Mouse (Mus musculus) Patski (cell line): ENCODE measurements at regions not wholly inside any gene's neighbourhood (a gene's known extent, or its start where the extent isn't known, plus 50 kb on each side); places are given as distances from the start of the nearest gene placed in this dataset.
A peak's percentile ranks its signal among the peaks of the same experiment; 100 is the strongest.
"Not testable (repeated sequence)": the region's sequence is repeated elsewhere in the genome, so short reads cannot be mapped to it uniquely, and the experiment has no call there.

Experiments
- ATAC-seq: fragments of 100-300 bp; one replicate; pipeline ENCODE4 v1.8.0; 2021
- CTCF ChIA-PET: fragments of 350-600 bp; sonication (Branson Sonifier 250); formaldehyde crosslinking; loops from one replicate; lab custom pipeline; 2022; ENCODE audit warnings: inconsistent platforms; lab: Charles Lee
- POLR2A ChIA-PET: fragments of 350-600 bp; sonication (Branson Sonifier 250); formaldehyde crosslinking; loops from one replicate; lab custom pipeline; 2022; ENCODE audit warnings: antibody characterized with exemption, inconsistent platforms; lab: Charles Lee
- DNase-seq: peaks from one replicate; pipeline ENCODE4 v3.0.0-alpha.2; 2011; ENCODE audit warnings: low read depth, low spot score
- H3K27me3 ChIP-seq: fragments of 371-371 bp; one replicate; pipeline ENCODE4 v1.5.1; 2021
- CTCF ChIP-seq: fragments of 100-300 bp; IDR thresholded peaks from one replicate; pipeline ENCODE4 v1.5.1; 2021
- in situ Hi-C: fragments of 300-500 bp; cut with MboI; formaldehyde crosslinking; loops from 3 replicates; pipeline ENCODE4 v1.11.1; 2018; ENCODE audit warnings: low pct_unique_long_range_greater_than_20kb, mixed read lengths

DNA sequence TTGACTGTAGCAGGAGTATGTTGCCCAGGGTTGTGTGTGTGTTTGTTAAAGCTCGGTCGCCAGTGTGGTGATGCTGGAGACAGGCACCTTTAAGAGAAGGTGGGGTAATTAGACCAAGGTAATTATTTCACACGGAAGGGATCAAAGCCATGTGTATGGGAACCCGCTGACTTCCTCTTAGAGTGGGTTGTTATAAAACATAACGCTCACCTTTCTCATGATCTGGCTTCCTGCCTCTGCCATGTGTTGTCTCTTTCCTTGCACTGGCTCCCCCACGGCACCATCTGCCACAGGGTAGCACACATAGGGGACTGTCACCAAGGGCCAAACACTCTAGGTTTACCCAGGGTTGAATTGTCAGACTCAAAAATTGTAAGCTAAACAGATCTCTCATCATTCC is 78.5 kb downstream of the Gm5426 start:
- CTCF ChIA-PET, result interaction anchor here (1.0 kb wide), 1 partner anchor 1098 kb away, joined by 5 read pairs; no protein-coding TSS in a partner anchor
- in situ Hi-C loops, result loop anchor here (5.0 to 10.0 kb wide), 5 partner anchors 83 to 1097 kb away; no protein-coding TSS in a partner anchor
- TF ChIP-seq CTCF, result no peak
- DNase-seq (no peak), ATAC-seq (no peak)
- H3K27me3 ChIP-seq, result no peaks in the 10 kb centered on the region
- POLR2A ChIA-PET, result interaction anchor here (0.5 kb wide), 1 partner anchor 944 kb away, joined by 3 read pairs; no protein-coding TSS in a partner anchor

DNA sequence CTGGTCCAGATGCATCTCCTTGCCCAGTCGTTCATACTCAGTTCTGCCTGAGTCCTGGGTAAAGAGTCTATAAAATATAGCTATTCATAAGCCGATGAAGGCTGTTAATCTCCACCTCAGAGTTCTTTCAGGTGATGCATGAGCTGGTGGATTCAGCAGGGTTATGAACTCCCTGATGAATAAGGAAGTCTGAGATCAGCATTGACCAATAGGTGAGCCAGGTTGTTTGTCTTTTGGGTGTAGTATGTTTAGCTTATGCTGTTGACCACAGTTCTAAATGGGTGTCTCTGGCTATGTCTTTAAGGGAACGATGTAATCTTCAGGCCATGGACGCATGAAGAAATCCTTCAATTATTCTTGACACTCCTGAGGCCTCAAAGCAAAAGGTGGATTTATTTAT is 84.3 kb downstream of the Gm5426 start:
- no peaks in the 10 kb centered on the region for H3K27me3 ChIP-seq

DNA sequence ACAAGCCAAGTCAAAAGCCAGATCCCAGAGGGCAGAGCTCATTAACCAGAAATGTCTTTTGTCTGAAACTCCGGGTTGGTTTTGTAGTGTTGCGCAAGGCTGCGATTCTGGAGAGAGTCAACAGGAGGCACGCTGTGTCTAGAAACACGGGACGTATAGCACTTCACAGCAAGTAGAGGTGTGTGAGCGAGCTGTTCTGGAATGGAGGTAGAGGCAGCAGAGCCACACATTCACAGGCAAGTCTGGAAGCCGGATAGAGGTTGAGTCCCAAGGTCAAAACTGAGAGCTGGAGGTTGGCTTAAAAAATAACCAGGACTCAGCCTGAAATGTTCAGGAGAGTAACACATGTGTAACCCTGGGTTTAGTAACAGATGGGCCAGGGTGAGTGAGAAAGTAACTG is 94.0 kb downstream of the Gm5426 start:
- no peak for TF ChIP-seq CTCF
- no peak for ATAC-seq
- no peak for DNase-seq
- POLR2A ChIA-PET, result interaction anchor here (0.9 kb wide), 1 partner anchor 394 kb away, joined by 3 read pairs; no protein-coding TSS in a partner anchor
- CTCF ChIA-PET, result interaction anchor here (1.4 kb wide), 1 partner anchor 9 kb away, joined by 3 read pairs; no protein-coding TSS in a partner anchor
- in situ Hi-C loops, result no loop called here
- no peaks in the 10 kb centered on the region for H3K27me3 ChIP-seq

More for the DNA sequence above, 84.3 kb downstream of the Gm5426 start:
- DNase-seq (no peak), ATAC-seq (no peak)
- ChIA-PET POLR2A (interaction anchor here (1.0 kb wide), 1 partner anchor 18 kb away, joined by 3 read pairs; no protein-coding TSS in a partner anchor), CTCF (interaction anchor here (0.7 to 1.6 kb wide), 2 partner anchors 10 to 1092 kb away, joined by 3 to 5 read pairs; no protein-coding TSS in a partner anchor)
- TF ChIP-seq CTCF, result no peak
- in situ Hi-C loops, result no loop called here

DNA sequence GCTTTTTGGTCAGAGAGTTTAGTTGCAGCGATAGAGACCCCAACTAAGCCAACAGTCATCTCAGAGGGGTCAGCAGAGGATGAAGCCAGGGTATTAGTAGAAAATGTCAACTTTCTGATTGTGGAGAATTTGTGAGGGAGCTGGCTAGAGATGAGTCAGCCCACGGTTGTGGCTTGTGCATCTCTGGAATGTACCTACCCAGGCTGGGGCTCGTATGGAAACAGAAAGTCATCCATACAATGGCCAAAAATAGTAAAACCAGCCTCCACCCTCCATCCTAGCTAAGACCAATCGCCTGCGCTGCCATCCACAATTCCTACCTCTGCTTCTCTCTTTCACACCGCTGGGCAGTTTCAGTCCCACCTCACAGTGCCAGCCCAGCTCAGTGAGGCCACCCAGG is 94.9 kb downstream of the Gm5426 start:
- CTCF ChIA-PET, result interaction anchor here (0.8 to 1.4 kb wide), 2 partner anchors 10 kb away, joined by 3 read pairs; no protein-coding TSS in a partner anchor
- in situ Hi-C loops, result no loop called here
- DNase-seq, result peak; percentile 49
- TF ChIP-seq CTCF, result no peak
- H3K27me3 ChIP-seq, result no peaks in the 10 kb centered on the region
- ATAC-seq, result peak; percentile 96
- POLR2A ChIA-PET, result interaction anchor here (1.1 kb wide), 1 partner anchor 521 kb away, joined by 3 read pairs; no protein-coding TSS in a partner anchor

DNA sequence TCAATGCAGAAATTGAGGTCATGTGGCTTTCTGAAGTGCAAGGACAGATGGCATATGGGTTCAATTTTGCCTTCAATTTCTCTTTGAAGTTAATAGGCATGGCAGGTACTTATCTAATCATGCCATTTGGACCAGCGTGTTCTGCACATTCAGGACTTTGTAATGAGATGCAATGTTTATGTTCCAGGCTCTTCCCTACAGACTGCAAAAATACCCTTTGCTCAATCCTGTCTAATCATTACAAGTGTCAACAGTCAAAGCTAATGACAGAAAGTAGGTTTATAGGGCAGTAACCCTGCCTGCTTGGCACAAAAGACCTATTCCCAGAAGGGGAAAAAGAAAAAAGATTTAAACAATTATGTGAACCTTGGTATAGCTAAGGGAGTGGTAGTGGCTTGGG is 96.5 kb downstream of the Gm5426 start:
- ChIA-PET POLR2A (no interaction called here), CTCF (interaction anchor here (1.6 kb wide), 1 partner anchor 1080 kb away, joined by 3 read pairs; no protein-coding TSS in a partner anchor)
- H3K27me3 ChIP-seq, result no peaks in the 10 kb centered on the region
- DNase-seq (no peak), ATAC-seq (no peak)
- TF ChIP-seq CTCF, result no peak
- in situ Hi-C loops, result no loop called here

DNA sequence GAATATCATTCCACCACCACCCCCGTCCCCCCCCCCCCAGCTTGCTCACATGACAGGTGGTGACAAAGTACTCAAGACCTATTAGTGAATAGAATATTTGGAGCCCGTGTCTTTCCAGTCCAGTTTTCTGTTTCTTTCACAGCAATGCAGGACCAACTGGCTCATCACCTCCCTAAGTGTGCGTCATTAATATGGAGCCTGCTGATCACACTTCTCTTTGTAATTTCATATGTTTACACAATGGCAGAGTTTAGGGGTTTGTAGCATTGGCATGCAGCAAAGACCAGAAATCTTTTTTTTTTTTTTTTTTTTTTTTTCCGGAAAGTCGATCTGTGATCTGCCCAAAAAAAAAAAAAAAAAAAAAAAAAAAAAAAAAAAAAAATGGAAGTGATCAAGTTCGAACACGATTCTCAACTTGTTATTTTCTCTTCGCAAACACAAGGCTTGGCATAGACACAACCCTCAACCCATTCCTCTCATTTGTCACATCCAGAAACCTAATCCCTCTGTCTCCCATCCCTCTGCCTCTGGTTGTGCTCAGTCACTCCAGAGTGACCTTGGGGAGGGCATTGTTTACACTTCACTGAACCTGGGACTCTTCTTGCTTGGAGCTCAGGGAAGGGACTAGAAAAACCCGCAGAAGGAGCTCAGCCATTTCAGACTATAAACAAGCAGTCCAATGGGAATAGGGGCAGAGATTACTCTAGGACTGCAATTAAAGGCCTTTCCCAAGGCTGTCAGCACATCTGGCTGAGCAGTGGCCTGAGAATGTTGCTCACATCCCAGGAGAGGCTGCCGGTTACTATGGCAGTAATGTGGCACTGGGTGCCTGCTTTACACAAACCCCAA is 98.4 kb downstream of the Gm5426 start:
- ChIA-PET POLR2A (interaction anchor here (0.6 kb wide), 1 partner anchor 59 kb away, joined by 3 read pairs; no protein-coding TSS in a partner anchor), CTCF (interaction anchor here (0.8 to 1.6 kb wide), 2 partner anchors 54 to 1078 kb away, joined by 3 to 4 read pairs; no protein-coding TSS in a partner anchor)
- TF ChIP-seq CTCF, result no peak
- ATAC-seq (no peak), DNase-seq (peak; percentile 57)
- in situ Hi-C loops, result no loop called here
- no peaks in the 10 kb centered on the region for H3K27me3 ChIP-seq

DNA sequence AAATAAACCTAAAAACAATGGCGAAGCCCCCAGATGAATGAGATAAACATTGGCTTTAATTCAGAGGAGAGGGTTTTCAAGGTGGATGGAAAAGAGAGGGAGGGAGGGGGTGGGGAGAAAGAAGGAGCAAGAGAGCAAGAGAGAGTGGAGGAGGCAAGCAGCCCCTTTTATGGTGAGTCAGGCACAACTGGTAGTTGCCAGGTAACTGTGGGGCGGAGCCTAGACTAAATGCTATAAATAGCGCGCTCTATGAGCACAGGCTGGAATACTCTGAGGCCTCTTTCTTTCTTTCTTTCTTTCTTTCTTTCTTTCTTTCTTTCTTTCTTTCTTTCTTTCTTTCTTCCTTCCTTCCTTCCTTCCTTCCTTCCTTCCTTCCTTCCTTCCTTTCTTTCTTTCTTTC is 99.6 kb downstream of the Gm5426 start:
- H3K27me3 ChIP-seq, in situ Hi-C loops, CTCF ChIA-PET, POLR2A ChIA-PET, DNase-seq, ATAC-seq: not testable (repeated sequence)

DNA sequence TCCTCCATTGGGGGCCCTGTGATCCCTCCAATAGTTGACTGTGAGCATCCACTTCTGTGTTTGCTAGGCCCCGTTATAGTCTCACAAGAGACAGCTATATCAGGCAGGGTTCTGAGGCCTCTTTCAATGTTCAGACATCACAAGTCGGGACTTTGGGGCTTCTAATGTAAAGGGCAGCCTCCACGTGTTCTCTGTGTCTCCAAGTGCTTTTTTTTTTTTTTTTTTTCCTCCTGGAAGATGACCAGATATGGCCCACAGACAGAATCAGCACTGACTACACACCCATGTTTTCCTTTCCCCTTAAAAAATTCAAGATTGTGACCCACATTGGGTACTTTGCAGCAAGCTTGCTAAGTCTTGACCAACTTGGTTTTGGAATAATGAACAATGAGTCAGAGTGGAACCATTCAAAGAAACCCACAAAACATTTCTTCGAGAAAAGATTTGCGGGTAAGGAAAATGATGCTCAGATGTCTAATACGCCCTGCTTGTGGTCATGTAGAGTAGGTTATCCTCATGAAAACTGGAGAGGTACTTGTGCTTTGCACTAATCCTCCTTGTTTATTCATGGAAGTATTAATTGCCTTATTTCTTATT is 100.5 kb downstream of the Gm5426 start:
- DNase-seq (no peak), ATAC-seq (no peak)
- in situ Hi-C loops, result no loop called here
- TF ChIP-seq CTCF, result no peak
- no peaks in the 10 kb centered on the region for H3K27me3 ChIP-seq
- POLR2A ChIA-PET, result interaction anchor here (0.7 kb wide), 1 partner anchor 369 kb away, joined by 5 read pairs; no protein-coding TSS in a partner anchor
- CTCF ChIA-PET, result no interaction called here

DNA sequence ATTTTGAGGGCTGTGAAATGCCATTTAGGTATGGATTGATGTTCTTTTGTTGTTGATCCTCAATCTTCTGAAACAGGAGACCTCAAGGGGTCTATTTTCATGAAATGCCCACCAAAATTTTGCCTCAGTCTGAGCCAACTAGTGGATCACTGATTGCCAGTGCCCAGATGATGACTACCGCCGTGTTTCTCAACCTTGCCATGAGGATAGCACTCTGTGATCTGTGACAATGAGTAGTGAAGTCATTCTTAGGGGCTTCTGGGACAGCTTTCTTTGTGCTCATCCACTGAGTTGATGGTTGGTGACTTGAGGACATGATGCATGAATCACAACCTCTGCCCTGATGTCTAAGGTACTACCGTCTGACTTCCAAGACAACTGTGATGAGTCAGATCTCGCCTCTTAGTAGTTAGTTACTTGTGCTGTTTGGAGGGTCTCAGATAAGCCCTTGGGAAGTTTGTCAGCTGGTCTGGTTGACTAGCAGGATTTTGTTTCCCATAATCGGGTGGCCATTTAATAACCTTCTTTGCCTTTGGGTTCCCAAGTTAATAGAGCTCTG is 101.2 kb downstream of the Gm5426 start:
- no peaks in the 10 kb centered on the region for H3K27me3 ChIP-seq
- DNase-seq (no peak), ATAC-seq (no peak)
- POLR2A ChIA-PET, result interaction anchor here (0.6 to 1.0 kb wide), 2 partner anchors 17 to 20 kb away, joined by 3 read pairs; no protein-coding TSS in a partner anchor
- CTCF ChIA-PET, result interaction anchor here (1.5 kb wide), 1 partner anchor 1075 kb away, joined by 3 read pairs; no protein-coding TSS in a partner anchor
- in situ Hi-C loops, result no loop called here
- TF ChIP-seq CTCF, result no peak

DNA sequence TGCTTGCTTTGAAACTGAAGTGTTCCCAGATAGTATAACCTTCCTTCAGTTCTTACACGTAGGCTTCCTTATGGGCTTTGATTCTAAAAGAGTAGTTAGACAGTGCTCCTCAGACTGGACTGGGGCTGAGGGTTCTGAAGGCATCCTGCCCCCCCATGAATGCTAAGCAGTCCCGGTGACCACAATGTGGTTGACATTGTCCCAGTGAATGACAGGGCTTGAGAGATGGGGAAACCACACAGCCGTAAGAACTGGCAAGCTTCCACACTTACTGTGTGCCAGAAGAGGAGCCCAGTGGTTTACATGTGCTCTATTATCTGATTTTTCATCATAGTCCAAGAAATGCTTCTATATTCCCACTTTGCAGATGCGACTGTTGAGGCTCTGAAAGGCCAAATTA is 101.8 kb downstream of the Gm5426 start:
- DNase-seq, result no peak

More for the DNA sequence above, 101.8 kb downstream of the Gm5426 start:
- TF ChIP-seq CTCF, result no peak
- no peaks in the 10 kb centered on the region for H3K27me3 ChIP-seq
- in situ Hi-C loops, result no loop called here
- POLR2A ChIA-PET, result interaction anchor here (0.6 to 1.0 kb wide), 2 partner anchors 18 to 19 kb away, joined by 3 read pairs; no protein-coding TSS in a partner anchor
- no peak for ATAC-seq
- CTCF ChIA-PET, result interaction anchor here (1.5 kb wide), 1 partner anchor 1075 kb away, joined by 3 read pairs; no protein-coding TSS in a partner anchor
